Mouse (Mus musculus) adrenal gland (tissue): Measurements from ENCODE around the gene Tmem199.
"Not testable (repeated sequence)": the region's sequence is repeated elsewhere in the genome, so short reads cannot be mapped to it uniquely, and the experiment has no call there.

Experiments
- intact Hi-C: fragments of 180-260 bp; cut with DNase I; formaldehyde crosslinking; loops from one replicate; pipeline ENCODE4 v1.15.1; 2025
- long read RNA-seq, 2 experiments: library from polyadenylated mRNA; unstranded; transcript quantifications; one replicate each; pipeline ENCODE4 v2.0.0; 2020; ENCODE audit warnings: borderline replicate concordance in 1 of 2; ENCODE audit not compliant: insufficient replicate concordance in 1 of 2

Tmem199 gene
- long read RNA-seq, experiment 1, transcript Tmem199-201 (6 exons, 1,347 nt): major isoform, 26 of 29 reads
- long read RNA-seq, experiment 1, partial matches to known transcripts: 1 of 29 reads
- long read RNA-seq, experiment 1, other reads (novel, unspliced or antisense): 2 of 29 reads
- long read RNA-seq, experiment 2, transcript Tmem199-201 (6 exons, 1,347 nt): major isoform, 41 of 46 reads
- long read RNA-seq, experiment 2, partial matches to known transcripts: 4 of 46 reads
- long read RNA-seq, experiment 2, other reads (novel, unspliced or antisense): 1 of 46 reads

DNA sequence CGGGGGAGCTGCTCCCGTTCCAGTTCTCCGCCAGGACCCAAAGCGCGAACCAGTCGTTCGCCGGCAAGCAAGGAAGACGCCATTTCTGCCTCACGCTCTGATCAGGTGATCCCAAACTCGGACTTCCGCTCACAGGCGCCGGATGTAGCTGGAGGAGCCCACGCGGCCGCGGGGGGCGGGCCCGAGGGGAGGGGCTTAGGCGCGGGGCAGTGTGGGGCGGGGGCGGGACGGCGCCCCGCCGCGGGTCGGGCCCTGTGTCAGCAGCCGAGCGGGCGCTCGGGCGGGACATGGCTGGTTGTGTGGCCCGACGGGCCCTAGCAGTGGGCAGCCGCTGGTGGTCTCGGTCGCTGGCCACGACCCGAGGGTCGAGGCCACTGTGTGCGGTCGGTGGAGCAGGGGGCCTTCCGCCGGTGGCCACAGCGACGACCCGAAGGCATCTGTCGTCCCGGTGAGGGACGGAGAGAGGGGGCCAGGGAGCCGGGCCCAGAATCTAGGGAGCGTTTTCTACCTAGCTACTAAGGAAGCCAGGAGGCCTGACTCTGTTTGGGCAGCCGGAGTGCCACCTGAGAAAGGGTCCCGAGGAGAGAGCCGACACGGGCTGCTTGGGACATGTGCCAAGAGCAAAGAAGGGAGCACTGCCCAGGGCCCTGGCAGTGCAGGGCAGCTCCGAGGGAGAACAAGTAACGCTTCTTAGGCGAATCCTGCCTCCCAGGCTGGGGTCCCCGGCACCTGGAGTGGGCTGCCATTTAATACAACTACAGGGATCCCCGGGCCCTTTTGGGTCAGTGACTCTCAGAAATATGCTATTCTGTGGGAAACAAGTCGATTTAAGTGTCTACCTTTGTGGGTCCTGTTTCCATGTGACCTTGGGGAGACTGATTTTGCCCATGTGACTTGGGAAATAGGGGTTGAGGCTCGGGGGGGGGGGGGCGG is at the start of gene Tmem199, which contains the start of gene Poldip2:
Gene Tmem199, minus strand, starts transcription at position 148 of the 933 bp plus-strand sequence.
Gene Poldip2, plus strand, starts transcription at position 169 of the 933 bp plus-strand sequence.
- intact Hi-C loops: no loop called here

GRCm38 (mm10) chr11:78560447-78560846 is 48.5 kb upstream of the Tmem199 start:
- intact Hi-C loops: no loop called here

DNA sequence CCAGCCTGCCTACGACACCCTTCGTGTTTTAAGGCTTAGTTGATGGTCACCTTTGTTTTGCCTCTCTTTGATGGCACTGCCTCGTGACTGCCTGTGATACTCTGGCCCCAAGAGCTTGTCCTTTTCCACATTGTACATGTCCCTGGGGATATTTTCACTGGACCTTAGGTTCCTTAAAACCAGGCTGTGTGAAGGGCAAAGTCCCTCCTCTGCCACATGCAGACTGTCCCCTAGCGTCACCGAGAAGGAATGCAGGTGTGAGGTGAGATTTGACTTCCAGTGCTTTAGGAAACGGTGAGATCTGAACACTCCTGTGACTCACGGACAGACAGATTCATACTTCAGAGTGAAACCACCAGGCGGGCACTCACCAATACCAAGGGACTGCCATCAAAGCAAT is 45.3 kb upstream of the Tmem199 start:
- intact Hi-C loops: no loop called here

GRCm38 (mm10) chr11:78556070-78556469 is 44.1 kb upstream of the Tmem199 start:
- intact Hi-C loops: no loop called here

GRCm38 (mm10) chr11:78555623-78556022 is 43.7 kb upstream of the Tmem199 start:
- intact Hi-C loops: no loop called here

DNA sequence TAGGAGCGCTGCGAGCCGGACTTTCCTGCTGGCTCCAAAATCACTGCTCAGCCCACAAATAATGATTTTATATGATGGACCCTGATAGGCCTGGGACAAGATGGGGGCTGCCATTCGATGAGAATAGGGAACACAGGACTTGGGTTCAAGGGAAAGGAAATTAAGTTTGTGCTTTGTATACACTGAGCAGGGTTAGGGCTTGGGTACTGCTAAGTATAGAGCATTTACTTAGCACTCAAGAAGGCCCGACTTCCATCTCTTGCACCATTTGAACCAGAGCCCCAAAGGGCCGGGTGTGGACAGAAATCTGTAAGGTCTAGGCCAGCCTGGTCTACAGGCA is 39.1 kb upstream of the Tmem199 start:
- intact Hi-C loops: loop anchor here (5.0 kb wide), 1 partner anchor 276 kb away; the partner anchor contains the start of gene Lyrm9

DNA sequence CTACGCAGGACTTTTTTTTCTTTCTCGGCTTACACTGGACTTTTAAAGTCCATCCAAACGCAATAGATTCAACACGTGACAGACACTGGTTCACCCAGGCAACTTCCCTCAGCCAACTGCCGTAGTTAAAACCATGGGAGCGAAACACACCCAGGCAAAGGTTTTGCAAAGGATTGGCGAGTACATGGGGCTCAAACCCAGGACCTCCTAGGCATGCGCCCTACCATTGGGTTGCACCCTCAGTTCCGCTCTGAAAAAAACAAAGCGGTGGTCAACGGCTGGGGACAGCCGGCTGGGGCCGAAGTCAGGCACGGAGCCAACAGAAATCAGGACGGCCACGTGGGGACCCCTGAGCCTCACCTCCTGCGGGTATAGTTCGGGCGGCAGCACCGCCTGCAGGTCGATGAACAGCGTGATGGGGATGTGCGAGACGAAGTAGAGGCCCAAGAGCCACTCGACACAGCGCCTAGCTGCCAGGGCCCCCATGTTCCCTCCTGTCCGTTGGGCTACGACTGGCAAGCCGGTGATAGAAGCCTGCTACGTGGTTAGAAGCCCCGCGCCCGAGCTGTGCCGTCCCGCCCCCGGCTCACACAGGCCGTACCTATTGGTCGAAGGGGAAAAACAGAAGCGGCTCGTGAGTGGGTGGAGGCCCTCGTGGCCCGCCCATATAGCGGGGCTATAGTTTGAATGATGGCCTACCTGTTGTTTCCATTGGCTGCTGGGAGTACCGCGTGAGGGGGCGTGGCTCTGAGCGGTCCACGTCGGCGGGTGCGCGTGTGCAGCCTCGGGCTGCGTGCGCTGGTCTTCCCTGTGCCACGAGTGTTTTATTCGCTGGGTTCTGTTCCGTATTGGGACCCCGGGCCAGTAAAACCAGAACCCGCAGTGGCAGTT is 38.4 kb upstream of the Tmem199 start, which contains the start of gene Tmem97:
Gene Tmem97, minus strand, starts transcription at position 610 of the 891 bp plus-strand sequence.
- intact Hi-C loops: loop anchor here (5.0 kb wide), 1 partner anchor 277 kb away; the partner anchor contains the start of gene Lyrm9

- intact Hi-C loops: no loop called here
Measured at GRCm38 (mm10) chr11:78549491-78549987, 37.6 kb upstream of the Tmem199 start.

DNA sequence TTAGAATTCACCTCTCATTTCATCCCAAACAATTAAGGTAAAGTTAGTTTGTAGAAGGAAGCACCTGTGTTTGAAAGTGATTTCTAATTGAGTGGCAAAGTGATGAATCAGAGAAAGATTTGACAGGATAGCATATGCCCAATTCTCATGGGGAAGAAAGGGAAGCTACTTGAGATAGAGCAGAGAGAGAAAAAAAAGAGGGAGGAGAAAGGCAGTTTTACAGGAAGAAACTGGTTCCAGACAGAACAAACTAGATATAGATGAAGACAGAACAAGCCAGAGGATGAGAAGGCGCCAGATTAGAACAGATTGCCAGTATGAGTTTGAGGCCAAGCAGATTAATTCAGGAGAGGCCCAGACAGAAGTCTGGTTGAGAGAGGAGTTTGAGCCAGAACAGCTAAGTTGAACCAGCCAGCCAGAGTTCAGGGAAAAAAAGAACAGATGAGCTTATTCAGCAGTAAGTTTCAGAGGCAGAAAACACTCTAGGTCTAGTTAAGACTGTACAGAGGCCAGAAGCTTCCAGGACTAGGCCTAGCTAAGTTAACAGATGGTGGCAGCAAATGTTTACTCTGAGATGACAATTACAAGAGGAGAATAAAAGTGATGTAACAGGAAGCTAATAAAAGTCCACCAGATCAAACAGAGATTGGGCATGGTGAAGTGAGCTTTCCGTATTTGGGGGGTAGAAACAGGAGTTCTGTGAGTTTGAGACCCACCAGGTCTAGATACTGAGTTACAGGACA is 35.9 kb upstream of the Tmem199 start:
- intact Hi-C loops: no loop called here

GRCm38 (mm10) chr11:78545181-78545580 is 33.2 kb upstream of the Tmem199 start:
- intact Hi-C loops: no loop called here

- intact Hi-C loops: no loop called here
Measured at GRCm38 (mm10) chr11:78544449-78545111, 32.6 kb upstream of the Tmem199 start.

- intact Hi-C loops: no loop called here
Measured at GRCm38 (mm10) chr11:78540358-78540757, 28.4 kb upstream of the Tmem199 start.

- intact Hi-C loops: no loop called here
Measured at GRCm38 (mm10) chr11:78536690-78537084, 24.7 kb upstream of the Tmem199 start.

- intact Hi-C loops: no loop called here
Measured at GRCm38 (mm10) chr11:78536080-78536689, 24.2 kb upstream of the Tmem199 start, which contains the start of the genes Tnfaip1 and Ift20. TSS of gene Tnfaip1 (minus strand) at chr11:78536332. TSS of gene Ift20 (plus strand) at chr11:78536361.

DNA sequence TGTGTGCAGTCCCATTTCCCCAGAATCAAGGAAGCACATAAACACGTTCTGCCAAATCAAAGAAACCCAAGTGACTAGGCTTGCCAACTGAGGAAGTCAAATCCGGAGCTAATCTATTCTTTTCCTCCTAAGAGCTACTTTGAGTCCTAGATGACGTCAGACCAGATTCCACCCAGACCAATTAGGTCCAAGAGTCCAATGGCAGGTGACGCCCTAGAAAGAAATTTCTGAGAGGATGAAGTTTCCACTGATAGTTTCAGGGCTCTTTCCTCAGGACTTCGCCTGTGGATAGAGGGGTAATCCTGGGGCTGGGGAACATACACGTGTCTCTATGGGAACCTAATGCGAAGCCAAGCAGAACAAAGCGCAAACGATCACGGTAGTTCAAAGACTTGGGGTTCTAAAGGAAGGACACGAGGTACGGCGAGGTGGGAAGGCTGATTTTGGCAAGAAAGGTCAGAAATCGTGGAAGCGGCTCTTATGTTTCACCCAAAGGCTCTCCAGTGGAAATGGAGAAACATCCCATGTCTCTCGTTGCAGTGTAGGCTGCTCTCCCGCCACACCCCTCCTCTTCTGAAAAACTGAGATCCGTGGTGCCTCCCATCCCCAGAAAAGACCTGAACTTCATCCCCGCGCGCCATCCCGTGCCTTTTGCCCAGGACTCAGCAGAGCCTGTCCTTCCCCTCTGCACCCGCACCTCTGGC is 23.6 kb upstream of the Tmem199 start:
- intact Hi-C loops: no loop called here

DNA sequence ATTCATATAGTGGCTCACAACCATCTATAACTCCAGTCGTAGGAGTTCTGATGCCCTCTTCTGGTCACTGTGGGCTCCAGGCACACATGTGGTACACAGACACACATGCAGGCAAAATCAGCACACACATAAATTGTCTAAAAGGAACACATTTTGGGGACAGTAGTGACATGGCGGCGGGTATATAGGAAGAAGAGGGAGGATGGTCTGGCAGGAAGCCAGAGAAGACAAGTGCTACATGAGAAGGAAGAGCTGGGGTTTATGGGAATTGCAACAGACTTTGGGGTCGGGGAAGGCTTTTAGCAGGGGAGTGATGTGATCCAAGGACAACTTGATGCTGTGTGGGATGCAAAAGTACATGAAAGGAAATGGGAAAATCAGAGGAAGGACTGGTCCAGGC is 22.5 kb upstream of the Tmem199 start:
- intact Hi-C loops: no loop called here

DNA sequence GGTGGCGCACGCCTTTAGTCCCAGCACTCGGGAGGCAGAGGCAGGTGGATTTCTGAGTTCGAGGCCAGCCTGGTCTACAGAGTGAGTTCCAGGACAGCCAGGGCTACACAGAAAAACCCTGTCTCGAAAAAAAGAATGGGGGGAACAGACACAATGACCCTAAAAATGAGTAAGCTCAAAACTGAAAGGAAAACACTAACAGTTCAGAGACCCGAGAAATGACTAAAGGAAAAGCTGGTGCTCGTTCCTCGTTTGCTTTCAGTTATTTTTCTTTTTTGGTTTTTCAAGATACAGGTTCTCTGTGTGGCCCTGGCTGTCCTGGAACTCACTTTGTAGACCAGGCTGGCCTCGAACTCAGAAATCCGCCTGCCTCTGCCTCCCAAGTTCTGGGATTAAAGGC is 19.5 kb upstream of the Tmem199 start:
- intact Hi-C loops: not testable (repeated sequence)

- intact Hi-C loops: no loop called here
Measured at GRCm38 (mm10) chr11:78531046-78531445, 19.1 kb upstream of the Tmem199 start.
